In the genomic region with DNA sequence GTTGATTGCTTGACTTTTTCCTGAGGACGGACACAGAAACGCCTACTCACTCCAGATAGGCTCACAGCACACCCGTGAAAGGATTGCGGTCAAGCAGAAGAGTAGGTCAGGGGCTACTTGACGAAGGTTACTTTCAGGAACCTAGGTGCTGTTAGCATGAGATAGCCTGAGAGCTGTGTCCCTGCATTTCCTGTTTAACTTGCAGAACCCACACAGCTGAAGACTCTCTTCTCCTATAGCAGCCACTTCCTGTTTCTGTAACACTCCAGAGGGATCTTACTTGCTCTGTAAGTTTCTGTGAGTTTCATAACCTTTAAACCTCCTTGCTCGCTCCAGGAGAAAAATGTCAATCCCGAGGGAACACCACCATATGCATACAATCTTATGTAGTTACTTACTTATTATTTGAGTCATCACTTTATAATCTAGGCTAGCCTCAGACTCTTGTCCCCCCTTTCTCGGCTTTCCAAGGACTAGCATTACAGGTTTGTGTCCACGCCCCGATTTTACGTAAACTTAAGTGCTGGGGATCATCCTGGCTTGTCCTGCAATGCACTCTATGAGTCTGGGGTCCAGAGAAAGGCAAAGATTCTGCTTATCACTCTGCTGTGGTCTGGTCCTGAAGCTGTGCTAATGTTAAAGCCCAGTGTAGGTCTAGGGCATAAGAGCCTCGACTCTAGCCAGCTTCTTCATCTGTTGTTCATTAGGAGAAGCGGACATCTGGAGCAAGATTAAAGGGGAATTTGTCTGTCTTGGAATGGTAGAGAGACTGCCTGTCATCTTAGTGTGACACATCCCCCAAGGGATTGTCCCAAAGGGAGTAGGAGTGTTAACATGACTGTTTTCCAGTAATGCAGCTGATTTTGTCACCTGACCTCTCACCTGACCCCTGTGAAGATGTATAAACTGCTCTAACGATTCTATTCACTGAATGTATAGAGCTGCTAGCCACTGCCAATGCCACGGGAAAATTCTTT, we compare ENCODE assay signal across 14 mouse cellular contexts. TPM values are rescaled to one million over a fixed set of nuclear protein-coding genes. Genes with fewer than 3 reads are reported as not detected.
DNase-seq lines count a peak whose midpoint lies in the region; ATAC-seq and TF ChIP-seq lines count a peak whose summit lies in the region.
"Had no signal": no experiment of that assay in that cellular context is flagged by ENCODE, and none has a peak within 500 bp of the region (broad histone marks: within the 10 kb centered on the region; RNA-seq: fewer than 3 reads in every experiment).

No protein-coding gene starts in this region.

- 0 out of 2 replicates have a peak, but pooled peaks have one; percentile 9 for ATAC-seq in liver, postnatal 0 days
- ATAC-seq: hindbrain, postnatal 0 days had no signal

- no peak overlapping the region for H3K4me2 ChIP-seq in liver, postnatal 0 days (ENCODE audit: low read depth, low read length)
- H3K4me2 ChIP-seq: liver, embryonic 13.5 days; midbrain, embryonic 12.5 days; neural tube, embryonic 13.5 days had no signal

- no peaks in the 10 kb centered on the region for H3K36me3 ChIP-seq in liver, postnatal 0 days (replicated peaks; ENCODE audit: insufficient read depth, low read length)
- no peaks in the 10 kb centered on the region for H3K36me3 ChIP-seq in embryonic facial prominence, embryonic 10.5 days (replicated peaks)
- H3K36me3 ChIP-seq: liver, embryonic 13.5 days; midbrain, embryonic 12.5 days; neural tube, embryonic 13.5 days had no signal

- no peak overlapping the region for H3K4me3 ChIP-seq in liver, postnatal 0 days (ENCODE audit: low read depth, low read length)
- no peak overlapping the region for H3K4me3 ChIP-seq in embryonic facial prominence, embryonic 10.5 days
- H3K4me3 ChIP-seq: liver, embryonic 13.5 days; midbrain, embryonic 12.5 days; neural tube, embryonic 13.5 days had no signal

- H3K27ac ChIP-seq in liver, postnatal 0 days (ENCODE audit: low read depth), result no peak overlapping the region
- H3K27ac ChIP-seq in embryonic facial prominence, embryonic 10.5 days (replicated peaks), result no peak overlapping the region
- H3K27ac ChIP-seq: hindbrain, postnatal 0 days; liver, embryonic 13.5 days; midbrain, embryonic 12.5 days; neural tube, embryonic 13.5 days had no signal

- no peaks in the 10 kb centered on the region for H3K9me3 ChIP-seq in liver, postnatal 0 days (ENCODE audit: low read length)
- no peaks in the 10 kb centered on the region for H3K9me3 ChIP-seq in embryonic facial prominence, embryonic 10.5 days
- H3K9me3 ChIP-seq: liver, embryonic 13.5 days; midbrain, embryonic 12.5 days; neural tube, embryonic 13.5 days had no signal

- no peak for TF ChIP-seq EP300 in liver, postnatal 0 days (IDR thresholded peaks at IDR 0.05; ENCODE audit: low read depth)

- TF ChIP-seq CTCF in liver, postnatal 0 days (IDR thresholded peaks at IDR 0.05; ENCODE audit: low read depth), result no peak

- peaks cover 8% of the 10 kb centered on the region; the same call in 1 of the 2 replicates for H3K4me1 ChIP-seq in liver, postnatal 0 days (ENCODE audit: insufficient read depth)
- peaks cover 27% of the 10 kb centered on the region for H3K4me1 ChIP-seq in embryonic facial prominence, embryonic 10.5 days
- H3K4me1 ChIP-seq: midbrain, embryonic 12.5 days; neural tube, embryonic 13.5 days had no signal

- no peak overlapping the region for H3K9ac ChIP-seq in liver, postnatal 0 days (replicated peaks)
- H3K9ac ChIP-seq: liver, embryonic 13.5 days; midbrain, embryonic 12.5 days; neural tube, embryonic 13.5 days had no signal

- WGBS in liver, postnatal 0 days (ENCODE audit: insufficient replicate concordance), result 50% methylated on average over 15 of the region's 15 CpGs
- WGBS in embryonic facial prominence, embryonic 10.5 days, result 56% methylated on average over 15 of the region's 15 CpGs

- DNase-seq in liver, postnatal 0 days, result no peak
- DNase-seq in liver (no peak), NIH3T3 (ENCODE audit: low read depth) (peak; percentile 84)
- DNase-seq in embryonic facial prominence, embryonic 10.5 days (ENCODE audit: low spot score), result peak; percentile 48
- DNase-seq in mesoderm, embryonic 11.5 days (ENCODE audit: low read depth, low spot score), result peak; percentile 74
- DNase-seq in frontal cortex, adult 2 months (ENCODE audit: extremely low spot score in 1 of 2, low spot score in 1 of 2), result no peak
- no peak for DNase-seq in left cerebral cortex, postnatal 14 days (ENCODE audit: low spot score in 2 of 2)
- DNase-seq: cerebellum, adult 9-11 months; gastrocnemius, postnatal 10 days; liver, embryonic 13.5 days had no signal

- intact Hi-C loops in left cerebral cortex, postnatal 14 days (cut with DNase I), result no loop called here

- H3K27me3 ChIP-seq in liver, postnatal 0 days (ENCODE audit: insufficient read depth, low read length), result no peaks in the 10 kb centered on the region
- peaks cover 48% of the 10 kb centered on the region for H3K27me3 ChIP-seq in embryonic facial prominence, embryonic 10.5 days (replicated peaks; ENCODE audit: low read depth, poor library complexity, severe bottlenecking)
- H3K27me3 ChIP-seq: CH12.LX; liver, embryonic 13.5 days; midbrain, embryonic 12.5 days; neural tube, embryonic 13.5 days had no signal

RNA-seq across cellular contexts. Expression of a gene that starts 40.7 kb away (rescaled TPM):
- 2.5 and 3.3 TPM in 2 replicates for polyA plus RNA-seq in liver, postnatal 0 days (2015; fragmentation: Nextera tagmentation; extraction: Ambion mirVana)
- 2.1 and 2.9 TPM in 2 replicates for polyA plus RNA-seq in embryonic facial prominence, embryonic 10.5 days (2016; fragmentation: Nextera tagmentation; extraction: Ambion mirVana)
- 8.0 and 8.9 TPM in 2 replicates for polyA plus RNA-seq in frontal cortex, adult 2 months (2012; rRNA removed)
- 10 to 100 TPM; 10.7 to 12.9 TPM for total RNA-seq in left cerebral cortex, postnatal 14 days (2021)
- total RNA-seq: CH12.LX had no signal

Comparison
In these comparisons a context has a peak if more than half of its experiments do, and no peak if none do; other contexts are left out.
1. DNase-seq: peak in NIH3T3 (single experiment), embryonic facial prominence, embryonic 10.5 days (single experiment) and mesoderm, embryonic 11.5 days (single experiment); none in liver, postnatal 0 days (single experiment), liver (single experiment), frontal cortex, adult 2 months (0 of 2) and left cerebral cortex, postnatal 14 days (0 of 2).